Mouse (Mus musculus) thymus, postnatal 36 days (tissue): ENCODE measurements around the gene Gm20388.
"Not testable (repeated sequence)": the region's sequence is repeated elsewhere in the genome, so short reads cannot be mapped to it uniquely, and the experiment has no call there.

ENCODE experiments used
- DNase-seq, 2 experiments: peaks; one replicate each; pipeline ENCODE4 v3.0.0; 2022; ENCODE audit warnings: mixed read lengths in 2 of 2

Gm20388 gene

DNA sequence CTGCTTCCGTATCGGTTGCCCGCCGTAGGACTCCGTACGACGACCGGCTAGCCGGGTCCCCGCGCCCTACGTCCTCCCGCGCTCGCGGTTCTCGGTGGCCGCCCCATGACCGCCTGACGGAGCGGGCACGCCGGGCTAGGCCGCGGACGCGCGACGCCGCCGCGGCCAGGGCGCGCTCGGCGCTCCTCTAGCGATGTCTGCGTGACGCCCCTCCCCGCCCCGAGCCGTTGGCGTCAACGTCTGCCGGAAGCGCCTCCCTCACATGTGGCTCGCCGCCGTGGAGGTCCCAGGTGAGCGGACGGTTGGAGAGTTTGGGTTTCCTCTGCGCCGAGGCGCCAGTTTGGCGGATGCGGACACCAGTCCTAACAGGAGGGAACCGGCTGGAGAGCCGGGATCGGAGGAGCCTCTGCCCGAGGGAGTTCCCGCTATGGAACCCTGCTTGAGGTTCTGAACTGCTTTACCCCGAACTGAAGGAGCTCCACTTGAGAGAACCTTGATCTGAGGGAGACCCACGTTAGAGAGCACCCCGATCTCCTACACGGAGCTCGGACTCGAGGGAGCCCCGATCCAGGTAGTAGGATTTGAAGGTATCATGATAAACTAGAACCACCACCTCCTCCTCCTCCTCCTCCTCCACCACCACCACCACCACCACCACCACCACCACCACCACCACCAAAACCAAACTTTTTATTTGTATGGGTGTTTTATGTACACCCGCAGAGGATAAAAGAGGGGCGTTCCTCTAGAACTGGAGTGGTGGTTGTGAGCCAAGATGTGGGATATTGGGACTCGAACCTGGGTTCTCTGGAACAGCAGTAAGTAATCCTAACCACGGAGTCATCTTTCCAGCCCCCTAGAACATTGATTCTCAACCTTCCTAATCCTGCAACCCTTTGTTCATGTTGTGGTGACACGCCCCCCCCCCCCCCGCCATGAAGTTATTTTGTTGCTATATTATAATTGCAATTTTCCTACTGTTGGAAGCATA is 4110.9 kb downstream of the Gm20388 start, which contains the start of the genes Taf5l and Urb2:
Taf5l (minus strand) TSS at position 161 of the 991 bp plus-strand sequence.
Urb2 (plus strand) TSS at position 272 of the 991 bp plus-strand sequence.
- DNase-seq, result peak; percentile 95 to 97

DNA sequence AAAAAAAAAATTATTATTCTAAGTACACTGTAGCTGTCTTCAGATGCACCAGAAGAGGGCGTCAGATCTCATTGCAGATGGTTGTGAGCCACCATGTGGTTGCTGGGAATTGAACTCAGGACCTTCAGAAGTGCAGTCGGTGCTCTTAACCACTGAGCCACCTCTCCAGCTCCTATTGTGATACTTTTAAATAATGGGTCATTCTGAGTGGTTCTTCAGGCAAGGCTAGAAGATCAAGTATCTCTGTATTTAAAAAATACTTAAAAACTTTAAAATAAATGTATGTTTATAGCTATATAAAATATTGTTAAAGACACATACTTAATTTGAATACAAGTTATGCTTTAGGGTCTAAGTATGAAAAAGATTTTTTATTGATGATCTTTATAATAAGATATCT is 4115.6 kb downstream of the Gm20388 start:
- DNase-seq, result not testable (repeated sequence)

DNA sequence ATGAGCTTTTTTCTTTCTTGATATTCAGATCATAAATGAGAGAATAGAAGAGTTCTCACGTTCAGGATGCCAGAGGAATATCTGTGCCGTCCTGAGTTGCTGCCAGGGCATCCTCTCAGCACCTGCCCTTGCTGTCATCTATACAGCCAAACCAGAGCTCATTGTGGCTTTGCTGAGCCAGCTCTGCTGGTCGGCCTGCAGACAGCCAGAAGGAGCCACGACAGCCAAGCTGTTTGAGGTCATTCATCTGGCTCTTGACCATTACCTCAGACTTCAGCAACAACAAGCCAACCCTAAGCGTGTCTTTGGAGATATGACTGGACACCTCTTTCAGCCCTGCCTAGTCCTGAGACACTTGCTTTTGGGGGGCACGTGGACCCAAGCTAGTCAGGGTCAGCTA is 4117.2 kb downstream of the Gm20388 start:
- no peak for DNase-seq

DNA sequence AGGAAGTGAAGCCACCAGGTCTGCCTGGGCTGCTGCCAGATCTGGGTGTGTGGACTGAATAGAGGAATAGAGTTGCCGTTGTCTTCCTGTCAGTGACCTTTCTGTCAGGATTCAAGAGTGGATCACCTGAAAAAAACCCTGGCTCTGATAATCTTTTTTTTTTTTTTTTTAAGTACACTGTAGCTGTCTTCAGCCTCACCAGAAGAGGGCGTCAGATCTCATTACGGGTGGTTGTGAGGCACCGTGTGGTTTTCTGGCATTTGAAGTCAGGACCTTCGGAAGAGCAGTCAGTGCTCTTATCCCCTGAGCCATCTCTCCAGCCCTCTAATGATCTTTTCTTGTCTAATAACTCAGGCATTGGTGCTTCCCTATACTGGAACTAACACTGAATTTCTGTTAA is 4122.8 kb downstream of the Gm20388 start:
- DNase-seq, result no peak

DNA sequence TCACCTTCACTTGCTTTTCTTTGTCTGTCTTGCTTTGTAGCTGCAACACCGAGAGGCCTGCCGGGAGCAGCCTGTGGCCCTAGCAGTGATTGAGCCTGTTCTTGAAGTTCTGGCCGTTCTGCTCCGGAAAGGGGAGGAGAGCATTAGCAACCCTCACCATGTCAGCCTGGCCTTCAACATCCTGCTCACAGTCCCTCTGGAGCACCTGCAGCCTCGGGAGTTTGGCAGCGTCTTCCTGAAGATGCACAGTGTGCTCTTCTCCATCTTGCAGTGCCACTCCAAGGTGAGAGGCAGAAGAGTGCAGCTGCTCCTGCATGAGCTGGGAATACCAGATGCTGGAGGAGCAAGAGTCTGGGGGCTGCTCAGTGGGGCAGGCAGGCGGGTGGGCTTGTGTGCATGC is 4127.5 kb downstream of the Gm20388 start:
- no peak for DNase-seq

DNA sequence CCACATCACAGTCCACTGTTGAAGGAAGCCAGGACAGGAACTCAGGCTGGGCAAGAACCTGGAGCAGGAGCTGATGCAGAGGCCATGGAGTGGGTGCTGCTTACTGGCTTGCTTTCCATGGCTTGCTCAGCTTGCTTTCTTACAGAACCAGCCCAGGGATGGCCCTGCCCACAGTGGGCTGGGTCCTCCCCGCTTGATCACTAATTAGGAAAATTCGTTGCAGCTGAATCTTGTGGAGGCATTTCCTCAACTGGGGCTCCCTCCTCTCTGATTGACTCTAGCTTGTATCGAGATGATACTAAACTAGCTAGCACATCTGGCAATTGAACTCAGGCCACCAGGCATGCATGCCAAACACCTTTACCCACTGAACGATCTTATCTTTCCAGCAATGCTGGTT is 4128.7 kb downstream of the Gm20388 start:
- DNase-seq, result no peak

DNA sequence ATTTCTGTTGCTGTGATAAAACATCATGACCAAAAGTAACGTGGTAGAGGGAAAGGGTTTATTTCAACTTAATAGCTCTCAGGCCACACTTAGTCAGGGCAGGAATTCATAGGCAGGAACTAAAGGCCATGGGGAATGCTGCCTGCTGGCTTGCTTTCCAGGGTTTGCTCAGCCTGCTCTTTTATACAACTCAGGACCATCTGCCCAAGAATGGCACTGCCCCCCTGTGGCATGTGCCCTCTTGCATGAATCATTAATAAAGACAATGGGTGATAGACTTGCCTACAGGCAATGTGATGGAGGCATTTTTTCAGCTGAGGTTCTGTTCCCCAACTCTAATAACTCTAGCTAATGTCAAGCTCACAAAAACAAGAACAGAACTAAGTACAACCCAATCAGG is 4131.6 kb downstream of the Gm20388 start:
- DNase-seq, result no peak

DNA sequence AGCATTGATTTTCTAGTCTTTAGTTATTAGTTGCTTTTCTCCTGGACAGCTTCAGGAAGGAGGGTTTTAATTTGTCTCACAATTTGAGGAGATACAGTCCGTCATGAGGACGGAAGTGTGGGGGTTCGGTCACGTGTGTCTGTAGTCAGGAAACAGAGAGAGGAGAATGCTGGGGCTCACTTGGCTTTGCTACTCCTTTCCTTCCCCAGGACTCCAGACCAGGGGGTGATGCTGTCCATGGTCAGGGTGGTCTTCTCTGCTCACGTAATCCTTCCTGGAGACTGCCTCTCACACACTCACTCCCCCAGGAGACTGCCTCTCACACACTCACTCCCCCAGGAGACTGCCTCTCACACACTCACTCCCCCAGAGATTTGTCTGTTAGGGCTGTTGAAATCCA is 4133.8 kb downstream of the Gm20388 start:
- no peak for DNase-seq

DNA sequence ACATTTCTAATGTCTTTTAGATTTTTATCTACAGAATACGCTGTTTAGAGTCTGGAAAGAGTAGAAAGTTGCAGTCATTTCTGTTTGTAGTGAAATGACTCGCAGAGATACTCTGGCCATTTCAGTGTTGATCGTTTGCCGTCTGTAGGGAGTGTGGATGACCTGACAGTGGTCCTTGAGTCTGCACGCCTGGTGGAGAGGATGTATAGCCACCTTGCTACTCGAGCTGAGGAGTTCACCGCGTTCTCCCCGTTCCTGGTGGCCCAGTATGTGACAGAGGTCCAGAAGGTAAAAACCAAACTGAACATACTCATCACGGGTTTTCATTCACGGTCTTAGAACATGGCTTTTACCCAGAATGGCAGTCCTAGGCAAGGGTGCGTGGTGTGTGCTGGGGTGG is 4134.3 kb downstream of the Gm20388 start:
- no peak for DNase-seq

DNA sequence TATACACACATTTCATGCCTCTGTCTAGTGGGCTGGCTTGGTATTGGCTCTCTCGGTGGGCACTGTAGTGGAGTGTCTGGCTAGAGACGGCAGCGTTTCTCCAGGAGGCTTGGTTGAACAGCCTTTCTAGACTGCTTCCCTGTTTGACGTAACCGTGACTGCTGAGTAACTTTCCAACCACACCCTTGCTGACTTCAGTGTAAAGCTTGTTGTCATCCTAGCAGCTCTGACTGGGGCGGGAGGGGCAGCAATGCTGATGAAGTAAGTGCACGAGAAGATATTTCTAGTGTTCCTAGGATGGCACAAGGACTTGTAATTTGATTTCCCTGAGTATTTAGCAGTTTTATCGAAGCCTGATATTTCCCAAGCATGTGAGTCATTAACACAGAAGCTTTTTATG is 4135.2 kb downstream of the Gm20388 start:
- no peak for DNase-seq

DNA sequence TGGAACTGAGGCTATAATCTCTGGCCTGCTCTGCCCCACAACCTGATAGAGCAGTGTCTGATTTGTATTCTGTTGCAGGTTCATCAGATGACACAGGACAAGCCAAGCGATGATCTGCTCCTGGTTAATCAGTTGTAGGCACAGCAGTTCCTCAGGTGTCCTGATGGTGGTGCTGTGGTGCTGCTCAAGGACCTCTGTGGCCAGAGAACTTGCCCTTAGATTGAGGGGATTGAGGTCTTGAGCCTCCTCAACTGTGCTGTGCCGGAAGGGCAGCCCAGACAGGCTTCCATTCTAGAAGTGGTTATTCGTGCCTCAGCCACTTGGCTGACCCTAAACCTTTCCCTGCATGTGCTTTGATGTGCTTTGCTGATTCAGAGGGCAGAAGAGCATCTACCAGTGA is 4141.5 kb downstream of the Gm20388 start:
- DNase-seq, result peak; percentile 76 to 80

DNA sequence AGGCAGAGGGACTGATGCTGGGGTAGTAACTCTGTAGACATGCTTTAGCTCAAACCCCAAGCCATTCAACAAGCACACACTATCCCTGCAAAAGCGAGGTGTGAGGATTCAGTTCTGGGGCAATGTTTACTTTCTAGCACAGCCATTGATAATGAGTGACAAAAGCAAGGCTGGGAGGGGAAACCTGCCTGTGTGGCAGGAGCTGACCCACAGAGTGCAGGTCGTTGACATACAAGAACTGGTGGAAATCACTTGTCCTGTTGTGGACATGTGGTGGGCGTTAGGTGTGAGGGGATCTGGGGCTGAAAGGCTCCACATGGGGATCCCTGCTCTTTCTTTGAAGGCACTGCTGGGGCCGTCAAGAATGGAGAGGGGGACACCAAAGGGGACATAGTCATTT is 4141.9 kb downstream of the Gm20388 start:
- DNase-seq, result no peak

DNA sequence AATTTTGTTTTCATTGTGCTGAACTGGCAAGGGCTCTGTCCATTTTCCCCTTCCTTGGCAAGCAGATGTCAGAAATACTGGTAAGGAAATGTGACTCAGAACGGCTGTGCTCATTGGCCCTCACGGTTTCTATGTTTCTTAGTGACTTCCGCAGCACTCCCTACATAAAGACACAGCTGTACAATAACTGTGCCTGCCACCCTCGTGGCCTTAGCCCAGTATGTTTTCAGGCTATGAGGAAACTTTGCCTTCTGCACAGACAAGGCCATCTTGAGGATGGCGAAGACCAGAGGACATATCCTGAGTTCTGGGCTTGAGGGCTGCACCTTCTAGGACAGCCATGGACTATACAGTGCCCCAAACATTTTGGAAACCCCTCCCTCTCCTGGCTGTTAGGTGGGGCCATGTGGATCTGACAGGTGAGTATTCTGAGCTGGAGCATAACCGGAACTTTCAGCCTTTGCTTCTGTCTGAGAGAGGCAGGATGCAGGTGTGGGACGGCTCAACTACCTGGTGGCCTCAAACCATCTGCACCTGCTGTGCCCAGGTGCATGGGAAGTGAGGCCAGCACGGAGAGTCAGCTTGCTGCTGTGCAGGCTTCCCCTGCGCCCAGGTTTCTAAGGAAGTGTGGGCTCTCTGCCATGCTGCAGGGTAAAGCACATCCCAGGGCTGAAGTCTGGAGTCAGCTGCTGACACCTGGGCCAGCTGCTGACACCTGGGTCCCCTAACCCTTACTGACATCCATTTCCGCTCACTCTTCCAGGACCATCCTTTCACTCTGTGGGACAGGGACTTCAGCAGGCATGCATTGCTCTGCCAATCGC is 4146.4 kb downstream of the Gm20388 start:
- DNase-seq, result peak; percentile 68 to 85

DNA sequence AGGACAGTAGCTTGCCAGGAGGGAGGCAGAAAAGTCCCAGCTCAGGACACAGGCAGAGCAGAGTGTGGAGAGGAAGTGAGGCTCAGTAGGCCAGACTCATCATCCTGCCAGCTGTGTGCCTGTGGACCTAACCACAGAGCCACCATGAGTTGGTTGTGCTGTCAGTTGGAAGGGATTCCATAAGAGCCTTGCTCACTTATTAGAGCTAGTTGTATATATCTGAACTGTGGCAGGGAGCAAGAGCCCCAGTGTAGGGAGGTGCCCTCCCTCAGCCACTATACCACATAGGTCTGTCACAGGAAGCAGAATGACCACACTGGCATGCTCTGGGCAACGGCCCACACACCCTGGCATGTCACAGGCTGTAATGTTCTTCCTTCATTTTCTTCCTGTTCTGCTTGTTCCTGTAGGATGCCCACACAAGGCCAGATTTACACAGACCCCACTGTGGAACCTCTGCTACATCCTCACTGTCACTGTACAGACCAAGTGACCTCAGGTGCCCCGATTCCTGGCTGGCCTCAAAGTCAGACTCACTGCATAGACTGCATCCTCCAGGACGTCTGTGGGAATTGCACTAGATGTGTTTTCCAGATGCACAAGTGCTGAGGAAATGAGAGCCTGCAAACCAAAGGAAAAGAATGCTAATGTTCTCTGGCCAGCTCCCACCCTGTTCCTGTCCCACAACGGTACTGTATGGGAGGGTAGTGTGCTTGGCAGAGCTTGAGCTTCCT is 4155.9 kb downstream of the Gm20388 start:
- peak; percentile 45 to 66 for DNase-seq

DNA sequence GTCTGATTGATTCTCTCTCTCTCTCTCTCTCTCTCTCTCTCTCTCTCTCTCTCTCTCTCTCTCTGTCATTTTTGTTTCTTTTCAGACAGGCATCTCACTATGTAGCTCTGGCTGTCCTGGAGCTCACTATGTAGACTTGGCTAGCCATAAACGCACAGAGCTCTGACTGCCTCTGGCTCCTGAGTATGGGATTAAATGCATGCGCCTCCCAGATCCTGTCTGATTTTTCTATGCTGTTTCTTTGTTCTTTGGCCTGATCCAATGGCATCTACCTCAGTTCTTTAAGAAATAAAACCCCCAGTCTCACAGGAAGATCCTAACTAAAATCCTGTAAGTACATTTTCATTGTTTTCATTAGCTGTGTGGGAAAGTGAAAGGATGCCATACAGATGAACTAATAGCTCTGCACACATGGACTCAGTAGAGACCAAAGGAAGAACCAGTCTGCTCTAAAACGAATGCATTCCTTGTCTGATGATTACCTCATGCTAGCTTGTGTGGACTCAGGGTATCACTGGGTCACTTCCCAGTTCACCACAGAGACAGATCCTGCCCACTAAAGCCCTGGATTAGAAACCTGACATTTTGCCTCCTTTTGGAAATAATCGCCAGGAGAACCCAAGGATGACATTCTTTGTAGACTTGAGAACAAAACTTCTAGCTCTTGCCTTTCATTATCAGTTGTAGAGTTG is 4156.6 kb downstream of the Gm20388 start:
- no peak for DNase-seq

DNA sequence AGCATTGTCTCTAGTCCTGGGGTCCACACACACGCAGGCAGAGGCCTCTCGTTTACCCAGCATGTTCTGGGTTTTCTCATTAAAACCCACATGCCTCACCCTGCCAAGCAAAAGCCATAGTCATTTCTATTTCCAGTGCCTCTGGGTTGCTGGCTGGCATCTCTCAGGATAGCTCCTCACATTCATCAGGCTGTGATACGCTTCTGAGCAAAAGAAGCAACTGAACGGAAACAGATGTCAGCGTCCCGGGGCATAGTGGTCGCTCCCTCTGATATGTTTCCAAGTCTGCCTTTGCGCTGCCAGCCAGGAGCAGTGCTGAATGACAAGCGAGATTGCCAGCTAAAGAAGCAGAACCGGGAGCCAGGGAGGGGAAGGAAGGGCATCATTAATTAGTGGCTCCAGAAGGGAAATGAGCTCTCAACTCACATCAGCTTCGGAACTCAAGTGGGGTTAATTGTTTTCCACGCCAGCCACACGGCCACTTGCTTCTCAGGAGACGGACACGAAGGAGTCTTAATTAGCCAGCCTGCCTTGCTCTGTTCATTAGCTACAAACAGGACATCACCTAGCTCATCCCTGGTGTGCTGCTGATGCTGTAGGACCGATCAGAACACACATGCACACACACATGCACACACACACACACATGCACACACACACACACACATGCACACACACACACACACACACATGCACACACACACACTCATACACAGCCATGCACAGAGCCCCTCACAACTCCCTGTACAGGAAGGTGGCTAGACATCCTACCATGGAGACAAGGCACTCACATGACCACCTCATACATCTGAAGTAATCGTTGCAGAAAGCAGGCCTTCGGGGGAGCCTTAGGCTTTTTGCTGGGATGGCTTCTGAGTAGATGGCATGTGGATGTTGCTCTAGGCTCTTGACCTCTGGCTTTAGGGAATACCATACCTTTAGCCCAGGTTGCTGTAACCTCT is 4160.0 kb downstream of the Gm20388 start:
- DNase-seq, result peak; percentile 46 to 47

DNA sequence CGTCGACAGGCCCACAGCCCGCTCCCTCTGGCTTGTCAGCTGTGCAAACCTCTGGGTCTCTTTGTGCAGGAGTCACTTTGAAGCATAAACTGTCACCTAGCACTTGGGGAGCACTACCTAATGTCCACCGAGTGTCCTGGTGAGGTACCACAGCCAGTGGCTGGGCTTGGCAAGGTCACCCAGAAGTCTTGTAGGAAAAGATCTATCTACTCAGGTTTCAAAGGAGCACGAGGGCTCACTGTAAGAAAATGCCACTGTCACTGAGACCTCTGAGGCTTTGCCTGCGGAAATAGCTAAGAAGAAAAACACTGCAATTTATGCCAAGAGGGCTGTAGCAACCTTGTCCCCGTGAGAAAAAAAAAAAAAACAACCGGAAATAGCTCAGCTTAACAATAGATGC is 4165.3 kb downstream of the Gm20388 start:
- DNase-seq, result peak; percentile 63 to 66

DNA sequence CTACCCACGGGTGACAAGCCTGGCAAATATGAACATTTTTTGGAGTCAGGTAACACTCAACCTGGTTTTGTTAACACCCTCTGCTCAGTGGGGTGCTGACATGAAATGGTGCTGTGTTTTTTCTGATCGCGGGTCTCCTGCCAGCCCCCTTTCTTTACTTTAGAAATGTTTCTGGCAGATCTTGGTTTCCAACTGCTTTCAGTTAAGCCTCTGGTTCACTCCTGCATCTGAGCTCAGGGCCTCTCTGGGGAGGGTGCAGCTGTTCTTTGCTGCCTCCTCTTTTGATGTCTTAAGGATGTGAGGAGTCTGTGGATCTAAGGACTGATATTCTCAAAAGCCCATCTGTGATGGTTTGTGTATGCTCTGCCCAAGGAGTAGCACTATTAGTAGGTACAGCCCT is 4165.8 kb downstream of the Gm20388 start:
- peak; percentile 53 to 71 for DNase-seq

DNA sequence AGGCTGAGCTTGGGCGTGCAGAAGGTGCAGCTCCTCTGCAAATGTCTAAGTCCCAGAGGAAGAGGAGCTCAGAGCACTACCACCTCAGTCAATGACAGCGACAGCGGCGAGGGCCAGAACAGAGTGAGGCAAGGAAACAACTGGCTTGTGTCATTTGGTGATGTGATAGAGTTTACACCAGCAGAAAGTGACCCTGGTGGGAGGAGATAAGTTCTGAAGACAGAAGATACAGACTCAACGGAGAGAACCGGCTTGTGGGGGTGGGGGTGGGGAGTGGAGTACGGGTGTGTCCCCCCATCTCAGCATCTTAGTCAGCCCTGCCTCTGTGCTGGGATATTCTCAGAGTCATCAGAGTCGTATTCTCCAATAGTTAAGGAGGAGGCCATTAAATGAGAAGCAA is 4166.7 kb downstream of the Gm20388 start:
- no peak for DNase-seq

DNA sequence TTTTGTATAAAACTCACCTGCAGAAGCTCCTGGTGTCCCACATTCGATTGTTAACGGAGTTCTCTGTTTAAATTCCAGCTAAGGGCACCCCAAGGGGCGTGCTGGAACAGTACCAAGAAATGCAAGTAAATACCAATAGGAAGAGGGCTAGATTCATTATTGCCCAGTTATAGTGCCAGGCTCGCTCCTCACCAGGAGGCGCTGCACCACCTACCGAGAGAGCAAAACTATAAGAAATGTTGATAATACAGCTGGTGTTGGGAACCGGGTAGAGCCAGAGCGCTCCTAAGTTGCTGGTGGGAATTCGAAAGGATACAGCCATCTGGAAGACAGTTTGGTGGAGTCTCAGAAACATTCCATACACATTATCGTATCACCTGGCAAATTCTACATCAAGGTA is 4167.4 kb downstream of the Gm20388 start:
- peak; percentile 40 to 49 for DNase-seq

DNA sequence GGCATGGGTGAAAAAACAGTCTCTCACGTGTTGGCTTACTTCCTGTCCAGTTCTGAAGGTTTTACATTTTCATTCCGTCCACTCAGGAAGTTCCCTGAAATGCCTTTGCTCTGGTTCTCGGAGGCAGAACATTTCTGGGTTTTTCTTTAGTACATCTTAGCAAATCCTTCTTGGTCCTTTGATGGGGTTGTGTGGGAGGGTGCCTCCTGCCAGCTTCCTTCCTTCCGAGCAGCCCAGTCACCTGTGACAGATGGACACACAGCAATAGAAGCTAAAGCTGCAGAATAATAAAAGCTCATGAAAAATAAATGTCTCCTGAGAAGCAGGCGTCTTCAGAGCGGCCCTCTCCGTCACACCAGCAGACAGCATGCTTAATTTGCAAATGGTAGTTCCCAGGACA is 4168.3 kb downstream of the Gm20388 start:
- DNase-seq, result no peak
